Mouse (Mus musculus): Measurements from ENCODE around the gene Mcpt2.
"Not testable (repeated sequence)": the region's sequence is repeated elsewhere in the genome, so short reads cannot be mapped to it uniquely, and the experiment has no call there.

The Mcpt2 gene

GRCm38 (mm10) chr14:56041792-56042191, at the start of gene Mcpt2:
Mcpt2 (plus strand) TSS chr14:56042041.
- not testable (repeated sequence) for H3K4me3 ChIP-seq (replicated peaks; ENCODE audit: low read length); H3K36me3 ChIP-seq (ENCODE audit: insufficient read depth, low read length); H3K9me3 ChIP-seq (ENCODE audit: low read length); H3K27me3 ChIP-seq (ENCODE audit: insufficient read depth, low read length); H3K4me1 ChIP-seq (replicated peaks; ENCODE audit: low read depth, low read length)

- Histone ChIP-seq H3K27me3 (ENCODE audit: insufficient read depth, low read length) (no peaks in the 10 kb centered on the region), H3K36me3 (ENCODE audit: insufficient read depth, low read length) (no peaks in the 10 kb centered on the region), H3K4me1 (replicated peaks; ENCODE audit: low read depth, low read length) (no peaks in the 10 kb centered on the region), H3K4me3 (replicated peaks; ENCODE audit: low read length) (no peak overlapping the region), H3K9me3 (ENCODE audit: low read length) (peaks cover 13% of the 10 kb centered on the region)
- TF ChIP-seq CTCF (conservative IDR thresholded peaks at IDR 0.05; ENCODE audit: low read length) (no peak), POU5F1 (IDR thresholded peaks at IDR 0.05; ENCODE audit: borderline replicate concordance, low read length) (no peak), NANOG (IDR thresholded peaks at IDR 0.05; ENCODE audit: borderline replicate concordance, low read length) (no peak)
These were observed 28.7 kb upstream of the Mcpt2 start for GRCm38 (mm10) chr14:56013147-56013546.

- no peaks in the 10 kb centered on the region for H3K27me3 ChIP-seq (ENCODE audit: insufficient read depth, low read length)
- H3K4me3 ChIP-seq (replicated peaks; ENCODE audit: low read length): no peak overlapping the region
- H3K36me3 ChIP-seq (ENCODE audit: insufficient read depth, low read length): no peaks in the 10 kb centered on the region
- TF ChIP-seq NANOG (IDR thresholded peaks at IDR 0.05; ENCODE audit: borderline replicate concordance, low read length) (no peak), POU5F1 (IDR thresholded peaks at IDR 0.05; ENCODE audit: borderline replicate concordance, low read length) (no peak), CTCF (conservative IDR thresholded peaks at IDR 0.05; ENCODE audit: low read length) (no peak)
- peaks cover 5% of the 10 kb centered on the region for H3K9me3 ChIP-seq (ENCODE audit: low read length)
- H3K4me1 ChIP-seq (replicated peaks; ENCODE audit: low read depth, low read length): no peaks in the 10 kb centered on the region
These were observed 27.9 kb upstream of the Mcpt2 start for GRCm38 (mm10) chr14:56013924-56014323.

GRCm38 (mm10) chr14:56017671-56018070, 24.2 kb upstream of the Mcpt2 start, which contains the start of gene Mcpt1:
Mcpt1 (plus strand) TSS chr14:56017971.
- not testable (repeated sequence) for H3K4me1 ChIP-seq (replicated peaks; ENCODE audit: low read depth, low read length); H3K4me3 ChIP-seq (replicated peaks; ENCODE audit: low read length); H3K36me3 ChIP-seq (ENCODE audit: insufficient read depth, low read length); H3K27me3 ChIP-seq (ENCODE audit: insufficient read depth, low read length); H3K9me3 ChIP-seq (ENCODE audit: low read length)

GRCm38 (mm10) chr14:56019446-56019845, 22.4 kb upstream of the Mcpt2 start:
- Histone ChIP-seq H3K27me3 (ENCODE audit: insufficient read depth, low read length) (no peaks in the 10 kb centered on the region), H3K4me3 (replicated peaks; ENCODE audit: low read length) (no peak overlapping the region), H3K36me3 (ENCODE audit: insufficient read depth, low read length) (no peaks in the 10 kb centered on the region), H3K4me1 (replicated peaks; ENCODE audit: low read depth, low read length) (no peaks in the 10 kb centered on the region), H3K9me3 (ENCODE audit: low read length) (no peaks in the 10 kb centered on the region)
- TF ChIP-seq POU5F1 (IDR thresholded peaks at IDR 0.05; ENCODE audit: borderline replicate concordance, low read length) (no peak), CTCF (conservative IDR thresholded peaks at IDR 0.05; ENCODE audit: low read length) (no peak), NANOG (IDR thresholded peaks at IDR 0.05; ENCODE audit: borderline replicate concordance, low read length) (no peak)

GRCm38 (mm10) chr14:56021305-56021704, 20.5 kb upstream of the Mcpt2 start:
- not testable (repeated sequence) for H3K4me1 ChIP-seq (replicated peaks; ENCODE audit: low read depth, low read length); H3K4me3 ChIP-seq (replicated peaks; ENCODE audit: low read length)

GRCm38 (mm10) chr14:56030395-56030794, 11.4 kb upstream of the Mcpt2 start, which contains the start of gene Mcpt9:
Mcpt9 (minus strand) TSS chr14:56030495.
- not testable (repeated sequence) for H3K9me3 ChIP-seq (ENCODE audit: low read length); H3K36me3 ChIP-seq (ENCODE audit: insufficient read depth, low read length); H3K4me3 ChIP-seq (replicated peaks; ENCODE audit: low read length); H3K4me1 ChIP-seq (replicated peaks; ENCODE audit: low read depth, low read length); H3K27me3 ChIP-seq (ENCODE audit: insufficient read depth, low read length)

More at GRCm38 (mm10) chr14:56021305-56021704, 20.5 kb upstream of the Mcpt2 start:
- not testable (repeated sequence) for H3K36me3 ChIP-seq (ENCODE audit: insufficient read depth, low read length); H3K27me3 ChIP-seq (ENCODE audit: insufficient read depth, low read length); H3K9me3 ChIP-seq (ENCODE audit: low read length)

- TF ChIP-seq NANOG (IDR thresholded peaks at IDR 0.05; ENCODE audit: borderline replicate concordance, low read length): no peak
- no peak for TF ChIP-seq POU5F1 (IDR thresholded peaks at IDR 0.05; ENCODE audit: borderline replicate concordance, low read length)
- TF ChIP-seq CTCF (conservative IDR thresholded peaks at IDR 0.05; ENCODE audit: low read length): no peak
- Histone ChIP-seq H3K27me3 (ENCODE audit: insufficient read depth, low read length) (no peaks in the 10 kb centered on the region), H3K9me3 (ENCODE audit: low read length) (0 out of 2 replicates have a peak, but pooled peaks cover 3% of the 10 kb centered on the region), H3K36me3 (ENCODE audit: insufficient read depth, low read length) (no peaks in the 10 kb centered on the region), H3K4me1 (replicated peaks; ENCODE audit: low read depth, low read length) (no peaks in the 10 kb centered on the region), H3K4me3 (replicated peaks; ENCODE audit: low read length) (no peak overlapping the region)
These were observed 7.4 kb upstream of the Mcpt2 start for GRCm38 (mm10) chr14:56034433-56034832.

- Histone ChIP-seq H3K36me3 (ENCODE audit: insufficient read depth, low read length) (no peaks in the 10 kb centered on the region), H3K4me1 (replicated peaks; ENCODE audit: low read depth, low read length) (no peaks in the 10 kb centered on the region), H3K27me3 (ENCODE audit: insufficient read depth, low read length) (peaks cover 8% of the 10 kb centered on the region; the same call in 1 of the 2 replicates), H3K9me3 (ENCODE audit: low read length) (no peaks in the 10 kb centered on the region), H3K4me3 (replicated peaks; ENCODE audit: low read length) (no peak overlapping the region)
- no peak for TF ChIP-seq POU5F1 (IDR thresholded peaks at IDR 0.05; ENCODE audit: borderline replicate concordance, low read length)
- TF ChIP-seq NANOG (IDR thresholded peaks at IDR 0.05; ENCODE audit: borderline replicate concordance, low read length): no peak
- no peak for TF ChIP-seq CTCF (conservative IDR thresholded peaks at IDR 0.05; ENCODE audit: low read length)
These were observed 13.6 kb downstream of the Mcpt2 start for GRCm38 (mm10) chr14:56055408-56055807.

- TF ChIP-seq POU5F1 (IDR thresholded peaks at IDR 0.05; ENCODE audit: borderline replicate concordance, low read length) (no peak), CTCF (conservative IDR thresholded peaks at IDR 0.05; ENCODE audit: low read length) (no peak), NANOG (IDR thresholded peaks at IDR 0.05; ENCODE audit: borderline replicate concordance, low read length) (no peak)
- Histone ChIP-seq H3K4me3 (replicated peaks; ENCODE audit: low read length) (no peak overlapping the region), H3K9me3 (ENCODE audit: low read length) (no peaks in the 10 kb centered on the region), H3K27me3 (ENCODE audit: insufficient read depth, low read length) (peaks cover 9% of the 10 kb centered on the region; the same call in 1 of the 2 replicates), H3K36me3 (ENCODE audit: insufficient read depth, low read length) (no peaks in the 10 kb centered on the region), H3K4me1 (replicated peaks; ENCODE audit: low read depth, low read length) (no peaks in the 10 kb centered on the region)
These were observed 15.9 kb downstream of the Mcpt2 start for GRCm38 (mm10) chr14:56057722-56058121.

GRCm38 (mm10) chr14:56062213-56062612, 20.4 kb downstream of the Mcpt2 start, which contains the start of gene Mcpt4:
Mcpt4 (minus strand) TSS chr14:56062313.
- not testable (repeated sequence) for H3K4me3 ChIP-seq (replicated peaks; ENCODE audit: low read length); H3K36me3 ChIP-seq (ENCODE audit: insufficient read depth, low read length); H3K27me3 ChIP-seq (ENCODE audit: insufficient read depth, low read length); H3K4me1 ChIP-seq (replicated peaks; ENCODE audit: low read depth, low read length); H3K9me3 ChIP-seq (ENCODE audit: low read length)
